Mouse (Mus musculus): Measurements from ENCODE around the gene Polr2b.

DNA sequence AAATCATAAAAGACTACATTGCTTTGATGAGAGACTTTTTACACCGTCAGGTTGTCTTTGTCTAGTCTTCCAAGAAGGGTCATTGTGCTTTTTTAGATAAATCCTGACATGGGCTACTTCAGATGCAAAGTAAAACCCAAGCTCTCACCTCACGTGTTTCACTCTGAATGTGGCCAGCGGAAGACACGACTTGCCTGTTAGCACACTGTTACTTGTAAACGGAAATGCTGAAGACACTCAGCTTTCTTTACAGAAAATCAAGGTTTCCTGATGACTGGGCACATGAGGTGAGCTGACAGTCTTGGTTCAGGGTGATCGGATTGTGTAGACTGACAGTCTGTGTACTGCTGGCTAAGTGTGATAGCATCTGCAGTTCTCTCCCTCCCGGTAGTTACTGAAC, 24.3 kb upstream of the Polr2b start:
- TF ChIP-seq POLR2A (IDR thresholded peaks at IDR 0.05; ENCODE audit: control insufficient read depth in 1 of 2, insufficient read depth in 1 of 2, low read depth in 1 of 2, low read length in 2 of 2, poor library complexity in 1 of 2) (no peak), CTCF (IDR thresholded peaks at IDR 0.05 in 2 of 3, conservative IDR thresholded peaks at IDR 0.05 in 1 of 3; ENCODE audit: control insufficient read depth in 1 of 3, insufficient read depth in 1 of 3, low read depth in 2 of 3, low read length in 3 of 3, poor library complexity in 1 of 3, severe bottlenecking in 1 of 3) (no peak), BHLHE40 (IDR thresholded peaks at IDR 0.05; ENCODE audit: borderline replicate concordance, low read depth, low read length) (no peak), TAL1 (IDR thresholded peaks at IDR 0.05; ENCODE audit: low read length) (no peak), MAFK (IDR thresholded peaks at IDR 0.05; ENCODE audit: borderline replicate concordance, low read depth, low read length) (no peak), EP300 (IDR thresholded peaks at IDR 0.05; ENCODE audit: low read depth in 1 of 2, low read length in 2 of 2) (no peak), MXI1 (IDR thresholded peaks at IDR 0.05; ENCODE audit: low read depth, low read length) (no peak)
